Mouse (Mus musculus) large intestine, adult 2 months (tissue): ENCODE measurements at regions not wholly inside any gene's neighbourhood (a gene's known extent, or its start where the extent isn't known, plus 50 kb on each side); places are given as distances from the start of the nearest gene placed in this dataset.
"Not testable (repeated sequence)": the region's sequence is repeated elsewhere in the genome, so short reads cannot be mapped to it uniquely, and the experiment has no call there.

Experiments
- DNase-seq: peaks from one replicate; pipeline ENCODE4 v3.0.0-alpha.2; 2012; ENCODE audit warnings: low read depth, low spot score
- WGBS: fragments of 180-500 bp; shearing (Covaris S2); methylation state at CpG from one replicate; pipeline ENCODE4 v1.1.7; 2018; 5-methylcytosine and 5-hydroxymethylcytosine counted together

DNA sequence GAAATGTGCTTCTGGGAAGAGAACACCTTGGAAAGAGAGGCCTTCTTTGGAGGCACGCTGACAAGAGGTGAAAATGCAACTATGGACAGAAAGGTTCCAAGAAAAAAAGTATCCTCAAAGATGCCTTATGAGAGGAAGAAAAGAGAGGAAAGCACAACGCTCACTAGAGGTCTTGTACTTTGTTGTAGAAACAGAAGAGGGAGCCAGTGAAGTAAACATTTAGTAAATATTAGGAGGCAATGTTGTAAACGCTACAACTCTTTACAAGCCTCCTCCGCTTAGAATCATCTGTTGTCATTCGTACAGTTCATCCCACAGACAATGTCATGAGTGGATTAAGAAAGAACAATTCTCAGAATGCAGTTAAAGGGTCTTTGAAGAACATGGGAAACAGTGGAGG, 77.4 kb downstream of the Tfpi2 start:
- 47% methylated on average over 5 of the region's 5 CpGs for WGBS
- DNase-seq, result no peak

DNA sequence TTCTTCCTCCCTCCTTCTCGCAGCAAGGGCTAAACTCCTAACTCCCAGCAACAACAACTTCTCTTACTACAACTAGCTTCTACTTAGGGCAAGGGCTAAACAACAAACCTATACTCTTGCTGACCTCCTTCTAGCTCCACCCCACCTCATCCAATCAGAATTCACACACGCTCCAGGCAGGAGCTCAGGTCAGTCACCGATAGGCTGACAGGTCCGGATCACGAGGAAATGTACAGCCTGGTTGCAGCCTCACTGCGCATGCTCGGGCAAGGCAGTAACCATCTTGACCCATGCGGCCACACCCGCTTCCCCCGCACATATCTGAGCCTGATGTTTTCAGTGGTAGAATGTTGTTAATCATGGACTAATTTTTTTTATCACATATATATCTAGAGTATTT, 84.0 kb downstream of the Tfpi2 start:
- WGBS, result 84% methylated on average over 10 of the region's 10 CpGs

DNA sequence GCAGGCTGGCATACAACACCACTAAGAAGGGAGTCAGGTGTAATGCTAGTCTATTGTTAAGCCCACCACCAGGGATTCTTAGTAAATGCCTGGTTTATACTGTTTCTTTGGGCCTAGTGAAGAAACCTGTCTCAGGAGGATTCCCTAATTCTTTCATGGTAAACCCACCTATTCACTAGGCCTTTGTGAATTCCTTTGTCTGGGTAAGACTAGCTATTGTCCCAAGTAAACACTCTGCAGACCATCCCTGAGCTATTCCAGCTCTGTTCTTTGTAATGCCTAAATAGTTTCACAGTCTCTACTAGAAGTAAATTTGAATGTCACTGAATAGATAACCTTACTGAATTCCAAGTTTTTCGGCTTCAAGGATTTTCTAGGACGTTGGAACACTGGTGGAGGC, 111.3 kb upstream of the Calcr start:
- 73% methylated on average over 2 of the region's 2 CpGs for WGBS
- not testable (repeated sequence) for DNase-seq

More for the DNA sequence above, 84.0 kb downstream of the Tfpi2 start:
- DNase-seq, result no peak

DNA sequence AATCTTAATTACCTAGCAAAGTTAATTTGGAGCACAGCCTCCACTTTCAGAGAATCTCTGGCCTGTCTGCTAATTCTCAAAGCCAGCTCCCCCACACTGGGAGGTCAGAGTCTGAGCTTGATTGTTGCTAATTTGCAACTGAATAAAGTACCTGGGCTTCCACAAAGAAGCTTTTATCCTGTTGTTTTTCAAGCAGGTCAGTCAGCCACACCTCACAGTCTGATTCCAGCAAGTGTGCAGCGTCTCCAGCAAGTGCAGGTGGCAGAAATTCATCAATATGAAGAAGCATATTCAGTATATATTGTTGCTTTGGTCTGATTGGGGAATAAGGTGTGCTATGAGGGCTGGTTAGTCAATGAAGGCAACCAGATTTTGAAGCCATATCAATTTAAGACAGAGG, 110.3 kb upstream of the Calcr start:
- WGBS, result 33% methylated on average over 1 of the region's 1 CpGs

DNA sequence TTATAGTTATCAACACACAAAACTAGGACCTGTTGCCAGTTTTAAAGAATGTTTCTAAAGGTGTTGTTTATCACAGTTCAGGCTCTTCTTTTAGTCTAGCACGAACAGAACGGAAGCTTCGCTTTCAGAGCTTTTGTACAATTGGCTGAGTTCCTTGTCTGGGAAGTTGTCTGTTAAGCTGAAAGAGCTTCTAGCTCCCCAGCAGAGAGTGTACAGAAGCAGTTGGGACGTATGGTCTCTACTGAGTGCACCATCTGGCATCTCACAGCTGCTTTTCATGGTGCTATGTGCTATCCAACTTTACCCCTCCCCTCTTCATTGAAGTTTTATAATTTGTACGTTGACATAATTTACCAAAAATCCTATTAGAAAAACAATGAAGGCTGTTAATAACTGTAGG, 96.5 kb upstream of the Calcr start:
- DNase-seq, result no peak
- WGBS, result 68% methylated on average over 5 of the region's 5 CpGs

More for the DNA sequence above, 110.3 kb upstream of the Calcr start:
- not testable (repeated sequence) for DNase-seq

DNA sequence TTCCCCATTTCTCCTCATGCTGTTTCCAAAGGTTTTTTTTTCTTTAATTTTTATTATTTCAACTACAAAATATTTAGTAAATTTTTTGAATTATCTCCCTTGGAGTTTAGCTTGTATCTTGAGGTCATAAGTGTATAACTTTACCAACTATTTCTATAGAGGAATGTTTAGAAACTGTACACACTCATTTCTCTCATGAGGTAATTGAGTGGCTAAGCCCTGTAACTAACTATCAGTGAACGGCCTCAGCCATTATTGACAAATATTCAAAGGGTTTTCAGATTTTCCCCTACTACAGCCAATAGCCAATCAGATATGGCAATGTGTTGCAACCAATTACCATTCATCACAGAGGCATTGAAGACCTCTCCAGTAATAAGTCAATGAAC, 96.1 kb upstream of the Calcr start:
- 51% methylated on average over 1 of the region's 1 CpGs for WGBS
- no peak for DNase-seq

DNA sequence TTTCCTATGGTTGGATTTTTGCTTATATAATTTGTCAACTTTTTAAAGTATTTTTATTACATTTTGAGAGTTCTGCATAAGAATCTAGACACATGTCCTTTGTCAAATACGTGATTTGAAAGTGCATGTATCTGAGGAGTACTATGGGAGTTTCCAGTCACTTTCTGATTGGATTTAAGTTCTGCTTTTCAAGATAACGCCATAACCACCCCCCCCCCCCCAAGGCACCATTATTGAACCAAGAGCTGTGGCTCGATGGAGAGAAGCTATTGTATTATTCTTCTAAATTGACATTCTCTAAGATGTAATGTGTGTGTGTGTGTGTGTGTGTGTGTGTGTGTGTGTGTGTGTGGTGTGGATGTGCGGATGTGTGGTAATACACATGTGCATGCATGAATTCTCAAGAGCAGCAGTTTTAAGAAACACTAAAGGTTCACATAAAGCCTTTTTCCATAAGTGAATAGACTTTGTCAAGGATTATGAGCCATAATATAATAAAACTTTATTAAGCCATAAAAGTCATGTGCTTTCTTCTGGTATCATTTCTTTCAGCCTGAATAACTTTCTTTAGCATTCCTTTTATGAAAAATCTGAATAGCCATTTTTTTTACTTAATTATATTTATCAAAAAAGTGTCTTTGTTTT, 95.5 kb upstream of the Calcr start:
- peak; percentile 8 for DNase-seq
- WGBS, result 45% methylated on average over 4 of the region's 4 CpGs

DNA sequence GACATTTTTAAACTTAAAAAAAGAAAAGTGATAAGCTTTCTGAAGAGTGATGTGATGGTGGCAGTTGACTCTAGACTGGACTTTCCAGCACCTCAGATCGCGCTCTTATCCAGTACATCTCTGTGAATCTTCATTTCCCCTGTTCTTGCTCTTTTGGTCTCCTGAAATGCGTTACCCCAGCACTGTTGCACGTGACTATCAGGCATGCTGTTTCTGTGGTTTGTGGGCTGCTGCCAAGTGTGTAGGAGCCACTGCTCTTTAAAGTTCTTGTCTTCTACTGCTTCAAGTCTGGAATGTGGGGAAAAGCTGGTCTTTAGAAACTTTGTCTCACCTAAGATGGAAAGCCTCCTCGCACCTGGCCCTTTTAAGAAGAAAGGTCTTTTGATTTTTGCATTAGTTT, 85.6 kb upstream of the Calcr start:
- no peak for DNase-seq
- WGBS, result 80% methylated on average over 5 of the region's 5 CpGs
